Mouse (Mus musculus) CH12.LX (cell line): ENCODE measurements at regions not wholly inside any gene's neighbourhood (a gene's known extent, or its start where the extent isn't known, plus 50 kb on each side); places are given as distances from the start of the nearest gene placed in this dataset.

ENCODE experiments used
- CTCF ChIP-seq, 2 experiments: IDR thresholded peaks in 1 of 2; conservative IDR thresholded peaks in 1 of 2; 2 replicates each; pipeline ENCODE4 v1.5.1; 2011 to 2012; ENCODE audit warnings: low read depth in 2 of 2, low read length in 2 of 2, improper control_type of control experiment in 1 of 2, inconsistent platforms in 1 of 2, mild to moderate bottlenecking in 1 of 2, moderate library complexity in 1 of 2
- E2F4 ChIP-seq: IDR thresholded peaks from 2 replicates; pipeline ENCODE4 v1.6.1; 2011; ENCODE audit warnings: low read depth, low read length, improper control_type of control experiment; ENCODE audit not compliant: insufficient replicate concordance
- EP300 ChIP-seq: IDR thresholded peaks from 2 replicates; pipeline ENCODE4 v1.6.1; 2011; ENCODE audit warnings: low read length, improper control_type of control experiment
- GABPA ChIP-seq: IDR thresholded peaks from 2 replicates; pipeline ENCODE4 v1.6.1; 2012; ENCODE audit warnings: low read depth, low read length, improper control_type of control experiment, inconsistent platforms; ENCODE audit not compliant: insufficient replicate concordance
- JUND ChIP-seq: conservative IDR thresholded peaks from 2 replicates; pipeline ENCODE4 v1.6.1; 2011; ENCODE audit warnings: low read depth, low read length, improper control_type of control experiment
- MAFK ChIP-seq: IDR thresholded peaks from 2 replicates; pipeline ENCODE4 v1.6.1; 2011; ENCODE audit warnings: low read length, improper control_type of control experiment; ENCODE audit not compliant: insufficient replicate concordance
- POLR2A ChIP-seq: IDR thresholded peaks from 2 replicates; pipeline ENCODE4 v1.6.1; 2011; ENCODE audit warnings: low read depth, mild to moderate bottlenecking, improper control_type of control experiment, low read length
- RCOR1 ChIP-seq: conservative IDR thresholded peaks from 2 replicates; pipeline ENCODE4 v1.6.1; 2012; ENCODE audit warnings: low read depth, mild to moderate bottlenecking, inconsistent platforms, low read length, improper control_type of control experiment
- TBP ChIP-seq: conservative IDR thresholded peaks from 2 replicates; pipeline ENCODE4 v1.6.1; 2011; ENCODE audit warnings: low read depth, low read length, improper control_type of control experiment
- UBTF ChIP-seq: IDR thresholded peaks from 2 replicates; pipeline ENCODE4 v1.6.1; 2012; ENCODE audit warnings: low read depth, mild to moderate bottlenecking, inconsistent platforms, low read length, improper control_type of control experiment, moderate library complexity
- USF1 ChIP-seq: IDR thresholded peaks from 2 replicates; pipeline ENCODE4 v1.6.1; 2014; ENCODE audit warnings: low read depth, mild to moderate bottlenecking, inconsistent platforms, low read length, improper control_type of control experiment

DNA sequence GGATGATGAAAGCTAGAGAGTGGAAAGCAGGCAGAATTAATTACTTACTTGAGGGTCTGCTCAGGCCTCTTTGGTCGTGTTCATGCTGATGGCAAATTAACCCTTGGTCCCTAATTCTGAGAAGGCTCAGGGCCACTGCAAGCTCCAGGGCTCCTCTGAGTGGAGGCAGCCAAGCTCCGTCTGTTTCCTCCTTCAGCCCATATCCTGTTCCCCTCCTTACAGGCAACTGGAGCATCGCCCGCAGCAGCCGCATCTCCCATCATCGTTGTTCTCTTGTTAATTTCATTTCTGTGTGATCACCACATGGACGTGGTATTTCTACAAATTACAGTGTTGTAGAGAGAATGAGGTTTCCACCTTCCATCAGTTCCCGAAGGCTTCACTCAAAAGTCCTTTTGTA lies 513.6 kb upstream of the Nox3 start:
- TF ChIP-seq UBTF (no peak), E2F4 (no peak), USF1 (no peak), TBP (no peak), EP300 (no peak), CTCF (conservative IDR thresholded peaks at IDR 0.05 in 1 of 2, IDR thresholded peaks at IDR 0.05 in 1 of 2; ENCODE audit: low read depth in 2 of 2, low read length in 2 of 2) (no peak), RCOR1 (no peak), MAFK (no peak), JUND (no peak), POLR2A (no peak), GABPA (no peak)
